Mouse (Mus musculus) liver, postnatal 0 days (tissue): ENCODE results near the gene Gm13278. TPM values are rescaled to one million over a fixed set of nuclear protein-coding genes. Genes with fewer than 3 reads are reported as not detected.
"Not testable (repeated sequence)": the region's sequence is repeated elsewhere in the genome, so short reads cannot be mapped to it uniquely, and the experiment has no call there.

Experiments used
- ATAC-seq: fragments of 200-750 bp; cut with Nextera tagmentation; 2 replicates; pipeline ENCODE4 v1.8.0; 2017; ENCODE audit warnings: mild to moderate bottlenecking, moderate library complexity
- DNase-seq: peaks from one replicate; pipeline ENCODE4 v3.0.0-alpha.2; 2016
- H3K27ac ChIP-seq: fragments of 300-500 bp; sonication (generic); 2 replicates; pipeline ENCODE4 v1.5.1; 2014; ENCODE audit warnings: antibody characterized with exemption, moderate library complexity, mild to moderate bottlenecking, low read depth
- H3K27me3 ChIP-seq: fragments of 300-500 bp; sonication (generic); 2 replicates; pipeline ENCODE4 v1.6.1; 2014; ENCODE audit warnings: low read length, control low read depth, mixed read lengths; ENCODE audit not compliant: insufficient read depth
- H3K36me3 ChIP-seq: fragments of 300-500 bp; sonication (generic); replicated peaks from 2 replicates; pipeline ENCODE4 v1.6.1; 2014; ENCODE audit warnings: mild to moderate bottlenecking, control low read depth, low read length, moderate library complexity, mixed read lengths; ENCODE audit not compliant: insufficient read depth
- H3K4me1 ChIP-seq: fragments of 300-500 bp; sonication (generic); 2 replicates; pipeline ENCODE4 v1.6.1; 2014; ENCODE audit warnings: antibody characterized with exemption, mild to moderate bottlenecking, control low read depth; ENCODE audit not compliant: insufficient read depth
- H3K4me2 ChIP-seq: fragments of 300-500 bp; sonication (generic); 2 replicates; pipeline ENCODE4 v1.6.1; 2014; ENCODE audit warnings: low read depth, mild to moderate bottlenecking, low read length, moderate library complexity, mixed read lengths
- H3K4me3 ChIP-seq: fragments of 300-500 bp; sonication (generic); 2 replicates; pipeline ENCODE4 v1.5.1; 2014; ENCODE audit warnings: low read depth, low read length
- H3K9ac ChIP-seq: fragments of 300-500 bp; sonication (generic); replicated peaks from 2 replicates; pipeline ENCODE4 v1.6.1; 2014; ENCODE audit warnings: mild to moderate bottlenecking, moderate library complexity
- H3K9me3 ChIP-seq: fragments of 300-500 bp; sonication (generic); 2 replicates; pipeline ENCODE4 v1.6.1; 2016; ENCODE audit warnings: mild to moderate bottlenecking, control low read depth, low read length, mixed read lengths
- CTCF ChIP-seq: sonication (generic); IDR thresholded peaks from 2 replicates; pipeline ENCODE4 v1.5.1; 2016; ENCODE audit warnings: antibody characterized with exemption, low read depth
- EP300 ChIP-seq: IDR thresholded peaks from 2 replicates; pipeline ENCODE4 v1.6.1; 2016; ENCODE audit warnings: antibody characterized with exemption, low read depth, mild to moderate bottlenecking
- WGBS: fragments of 180-500 bp; shearing (Covaris S2); extraction: QIAGEN DNeasy Blood & Tissue Kit; methylation state at CpG from one replicate; pipeline ENCODE4 v1.1.7; 2014; ENCODE audit not compliant: insufficient replicate concordance; 5-methylcytosine and 5-hydroxymethylcytosine counted together
- polyA plus RNA-seq: library from polyadenylated mRNA; unstranded; fragments of >200 nt; fragmentation: Nextera tagmentation; extraction: Ambion mirVana; gene quantifications from 2 replicates; pipeline ENCODE4 v1.2.1, GENCODE M21; 2015

Gene Gm13278
- not detected in 2 replicates for polyA plus RNA-seq

GRCm38 (mm10) chr4:88791250-88791649 is at the start of gene Gm13278:
Gene Gm13278, plus strand, starts transcription at chr4:88791550.
- H3K27ac ChIP-seq, H3K9ac ChIP-seq, H3K4me1 ChIP-seq, H3K4me2 ChIP-seq, H3K4me3 ChIP-seq, H3K9me3 ChIP-seq, H3K36me3 ChIP-seq, H3K27me3 ChIP-seq, DNase-seq, ATAC-seq: not testable (repeated sequence)
- WGBS, result no CpG with 5 or more reads among the region's 28 CpGs

- Histone ChIP-seq H3K4me2 (no peak overlapping the region), H3K4me3 (no peak overlapping the region), H3K27ac (no peak overlapping the region), H3K27me3 (no peaks in the 10 kb centered on the region), H3K36me3 (no peaks in the 10 kb centered on the region), H3K4me1 (no peaks in the 10 kb centered on the region), H3K9me3 (no peaks in the 10 kb centered on the region), H3K9ac (no peak overlapping the region)
- TF ChIP-seq CTCF (peak; percentile 20; the same call in 1 of the 2 replicates), EP300 (no peak)
- ATAC-seq (no peak), DNase-seq (no peak)
- 44% methylated on average over 7 of the region's 7 CpGs for WGBS
Measured at GRCm38 (mm10) chr4:88742771-88743371, 48.5 kb upstream of the Gm13278 start.

DNA sequence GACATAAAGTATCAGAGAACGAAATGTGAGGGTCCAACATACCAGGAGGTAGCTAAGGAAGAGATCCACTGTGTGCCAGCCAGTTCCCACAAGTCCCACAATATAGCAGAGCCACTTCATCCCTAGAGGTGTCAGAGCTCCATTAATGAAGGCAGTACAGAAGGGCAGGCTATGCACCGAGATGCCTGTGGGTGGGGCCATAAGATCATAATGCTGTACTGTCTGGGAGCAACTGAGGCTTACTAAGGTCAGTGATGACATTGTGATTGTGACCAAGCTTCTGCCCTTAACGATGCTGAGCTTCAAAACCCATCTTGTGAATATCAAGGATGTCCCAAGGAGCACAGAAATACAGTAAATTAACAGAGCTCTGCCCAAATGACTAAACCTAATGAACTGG is 47.1 kb upstream of the Gm13278 start:
- Histone ChIP-seq H3K4me1 (no peaks in the 10 kb centered on the region), H3K4me3 (no peak overlapping the region), H3K36me3 (no peaks in the 10 kb centered on the region), H3K9ac (no peak overlapping the region), H3K4me2 (no peak overlapping the region), H3K27ac (no peak overlapping the region), H3K27me3 (no peaks in the 10 kb centered on the region), H3K9me3 (no peaks in the 10 kb centered on the region)
- peak; percentile 44 for TF ChIP-seq CTCF
- TF ChIP-seq EP300, result no peak
- WGBS, result 58% methylated on average over 3 of the region's 3 CpGs
- DNase-seq (no peak), ATAC-seq (no peak)

DNA sequence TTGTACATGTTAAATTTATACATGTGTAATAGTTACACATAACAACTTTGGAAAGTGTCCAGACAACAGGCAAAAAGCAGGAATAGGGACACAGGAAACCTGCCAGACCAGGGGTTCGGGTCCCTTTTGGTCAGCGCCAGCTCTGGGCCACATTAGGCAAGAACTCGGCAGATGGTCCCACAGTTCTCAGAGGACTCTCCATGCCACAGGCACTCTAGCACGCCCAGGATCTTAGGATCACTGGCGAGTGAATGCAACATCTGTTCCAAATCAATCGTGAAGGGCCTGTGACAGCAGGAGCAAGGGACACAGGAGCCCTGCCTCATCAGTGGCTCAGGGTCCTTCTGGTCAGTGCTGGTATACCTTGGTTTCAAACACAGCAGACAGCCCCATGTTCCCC is 41.4 kb upstream of the Gm13278 start:
- DNase-seq, result no peak
- Histone ChIP-seq H3K9ac (no peak overlapping the region), H3K9me3 (no peaks in the 10 kb centered on the region), H3K4me3 (no peak overlapping the region), H3K27ac (no peak overlapping the region), H3K27me3 (no peaks in the 10 kb centered on the region), H3K36me3 (no peaks in the 10 kb centered on the region), H3K4me2 (no peak overlapping the region), H3K4me1 (no peaks in the 10 kb centered on the region)
- no peak for ATAC-seq
- 77% methylated on average over 6 of the region's 6 CpGs for WGBS
- no peak for TF ChIP-seq CTCF
- no peak for TF ChIP-seq EP300

DNA sequence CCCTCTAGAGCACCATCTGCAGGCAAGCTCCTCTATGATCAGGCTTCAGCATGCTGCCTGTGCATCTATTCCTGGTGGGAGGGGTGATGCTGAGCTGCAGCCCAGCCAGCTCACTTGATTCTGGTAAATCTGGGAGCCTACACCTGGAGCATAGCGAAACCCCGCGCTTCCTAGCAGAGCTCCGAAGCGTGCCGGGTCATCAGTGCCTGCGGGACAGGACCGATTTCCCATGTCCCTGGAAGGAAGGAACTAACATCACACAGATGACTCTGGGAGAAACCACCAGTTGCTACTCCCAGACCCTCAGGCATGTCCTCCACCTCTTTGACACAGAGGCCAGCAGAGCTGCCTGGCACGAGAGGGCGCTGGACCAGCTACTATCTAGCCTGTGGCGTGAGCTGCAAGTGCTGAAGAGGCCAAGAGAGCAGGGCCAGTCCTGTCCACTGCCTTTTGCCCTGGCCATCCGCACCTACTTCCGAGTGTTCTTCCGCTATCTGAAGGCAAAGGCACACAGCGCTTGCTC is 36.5 kb upstream of the Gm13278 start, which contains the start of gene Gm13271:
Gene Gm13271 (plus strand): TSS at position 51 of the 523 bp plus-strand sequence.
- H3K27ac ChIP-seq, DNase-seq, H3K36me3 ChIP-seq, H3K9me3 ChIP-seq, H3K9ac ChIP-seq, H3K4me1 ChIP-seq, ATAC-seq, H3K27me3 ChIP-seq, H3K4me3 ChIP-seq, H3K4me2 ChIP-seq: not testable (repeated sequence)
- peak; percentile 12; the same call in 1 of the 2 replicates for TF ChIP-seq CTCF
- 72% methylated on average over 15 of the region's 15 CpGs for WGBS

- not testable (repeated sequence) for H3K27me3 ChIP-seq, ATAC-seq, H3K9me3 ChIP-seq, H3K4me1 ChIP-seq, H3K36me3 ChIP-seq
- 8% methylated on average over 28 of the region's 31 CpGs for WGBS
- peak; percentile 31 for DNase-seq
- H3K4me3 ChIP-seq, result peak overlapping the region; percentile 68
- H3K9ac ChIP-seq, result peak overlapping the region; percentile 77
- H3K27ac ChIP-seq, result peak overlapping the region; percentile 93
- H3K4me2 ChIP-seq, result peak overlapping the region; percentile 80
Measured at GRCm38 (mm10) chr4:88756581-88757513, 34.5 kb upstream of the Gm13278 start.
